Mouse (Mus musculus) embryonic facial prominence, embryonic 13.5 days (tissue): ENCODE measurements around the gene 2310061I04Rik. TPM values are rescaled to one million over a fixed set of nuclear protein-coding genes. Genes with fewer than 3 reads are reported as not detected.

Experiments used
- ATAC-seq: fragments of 200-750 bp; cut with Nextera tagmentation; 2 replicates; pipeline ENCODE4 v1.8.0; 2017; ENCODE audit warnings: low read depth; ENCODE audit not compliant: insufficient number of reproducible peaks, insufficient read depth, low FRiP score, low TSS enrichment
- H3K27ac ChIP-seq: fragments of 300-500 bp; sonication (generic); 2 replicates; pipeline ENCODE4 v1.5.1; 2015; ENCODE audit warnings: moderate library complexity, mild to moderate bottlenecking, inconsistent platforms
- H3K27me3 ChIP-seq: fragments of 300-500 bp; sonication (generic); 2 replicates; pipeline ENCODE4 v1.6.1; 2015; ENCODE audit warnings: mild to moderate bottlenecking, inconsistent platforms
- H3K36me3 ChIP-seq: fragments of 300-500 bp; sonication (generic); 2 replicates; pipeline ENCODE4 v1.6.1; 2015; ENCODE audit warnings: mild to moderate bottlenecking, inconsistent platforms
- H3K4me1 ChIP-seq: fragments of 300-500 bp; sonication (generic); 2 replicates; pipeline ENCODE4 v1.6.1; 2015; ENCODE audit warnings: inconsistent platforms
- H3K4me2 ChIP-seq: fragments of 300-500 bp; sonication (generic); 2 replicates; pipeline ENCODE4 v1.6.1; 2015; ENCODE audit warnings: moderate library complexity, mild to moderate bottlenecking, inconsistent platforms
- H3K4me3 ChIP-seq: fragments of 300-500 bp; sonication (generic); 2 replicates; pipeline ENCODE4 v1.5.1; 2015; ENCODE audit warnings: mild to moderate bottlenecking, inconsistent platforms
- H3K9ac ChIP-seq: fragments of 300-500 bp; sonication (generic); 2 replicates; pipeline ENCODE4 v1.6.1; 2015; ENCODE audit warnings: mild to moderate bottlenecking, inconsistent platforms
- H3K9me3 ChIP-seq: fragments of 300-500 bp; sonication (generic); 2 replicates; pipeline ENCODE4 v1.6.1; 2016; ENCODE audit warnings: inconsistent platforms
- WGBS: fragments of 180-500 bp; shearing (Covaris S2); methylation state at CpG from one replicate; pipeline ENCODE4 v1.1.7; 2015; ENCODE audit warnings: mixed read lengths; 5-methylcytosine and 5-hydroxymethylcytosine counted together
- polyA plus RNA-seq: library from polyadenylated mRNA; unstranded; fragments of >200 nt; fragmentation: Nextera tagmentation; extraction: Ambion mirVana; gene quantifications from 2 replicates; pipeline ENCODE4 v1.2.1, GENCODE M21; 2015

The 2310061I04Rik gene
- polyA plus RNA-seq, 1 experiment from 2014 or later = 30.1 TPM

DNA sequence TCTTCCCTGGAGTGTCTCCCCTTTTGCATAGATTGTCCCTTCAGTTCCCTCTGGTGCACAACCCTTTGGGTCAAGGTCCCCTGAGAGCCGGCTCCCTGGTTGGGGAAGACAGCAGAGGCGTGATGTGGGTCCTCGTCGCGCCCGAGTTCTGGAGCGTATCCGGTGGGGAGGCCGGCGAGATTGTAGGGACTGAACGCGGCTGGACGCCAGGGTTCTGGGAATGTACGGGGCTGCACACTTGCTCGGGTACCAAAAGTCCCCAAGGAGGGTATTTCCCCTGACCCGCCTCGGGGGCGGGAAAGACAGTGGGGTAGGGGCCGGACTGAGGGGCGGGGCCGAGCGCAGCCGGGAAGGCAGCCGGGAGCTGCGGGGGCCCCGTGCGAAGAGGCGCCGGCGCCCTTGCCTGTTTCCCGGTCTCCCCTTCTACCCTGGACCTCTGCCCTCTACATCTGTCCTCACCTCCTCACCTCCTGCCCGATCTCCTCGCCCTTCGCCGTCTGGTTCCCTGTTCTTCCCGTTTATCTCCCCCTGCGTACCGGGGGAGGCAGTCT, 30.9 kb downstream of the 2310061I04Rik start:
- H3K27ac ChIP-seq = peak overlapping the region; percentile 98
- H3K9ac ChIP-seq = peak overlapping the region; percentile 89
- peak overlapping the region; percentile 73 for H3K4me3 ChIP-seq
- H3K4me1 ChIP-seq = peaks cover 56% of the 10 kb centered on the region
- under 1% methylated on average over 38 of the region's 38 CpGs for WGBS
- H3K4me2 ChIP-seq = peak overlapping the region; percentile 99
- peaks cover 21% of the 10 kb centered on the region for H3K36me3 ChIP-seq
- 0 out of 2 replicates have a peak, but pooled peaks cover 2% of the 10 kb centered on the region for H3K9me3 ChIP-seq
- H3K27me3 ChIP-seq = no peaks in the 10 kb centered on the region
- ATAC-seq = peak; percentile 29; the same call in 1 of the 2 replicates

DNA sequence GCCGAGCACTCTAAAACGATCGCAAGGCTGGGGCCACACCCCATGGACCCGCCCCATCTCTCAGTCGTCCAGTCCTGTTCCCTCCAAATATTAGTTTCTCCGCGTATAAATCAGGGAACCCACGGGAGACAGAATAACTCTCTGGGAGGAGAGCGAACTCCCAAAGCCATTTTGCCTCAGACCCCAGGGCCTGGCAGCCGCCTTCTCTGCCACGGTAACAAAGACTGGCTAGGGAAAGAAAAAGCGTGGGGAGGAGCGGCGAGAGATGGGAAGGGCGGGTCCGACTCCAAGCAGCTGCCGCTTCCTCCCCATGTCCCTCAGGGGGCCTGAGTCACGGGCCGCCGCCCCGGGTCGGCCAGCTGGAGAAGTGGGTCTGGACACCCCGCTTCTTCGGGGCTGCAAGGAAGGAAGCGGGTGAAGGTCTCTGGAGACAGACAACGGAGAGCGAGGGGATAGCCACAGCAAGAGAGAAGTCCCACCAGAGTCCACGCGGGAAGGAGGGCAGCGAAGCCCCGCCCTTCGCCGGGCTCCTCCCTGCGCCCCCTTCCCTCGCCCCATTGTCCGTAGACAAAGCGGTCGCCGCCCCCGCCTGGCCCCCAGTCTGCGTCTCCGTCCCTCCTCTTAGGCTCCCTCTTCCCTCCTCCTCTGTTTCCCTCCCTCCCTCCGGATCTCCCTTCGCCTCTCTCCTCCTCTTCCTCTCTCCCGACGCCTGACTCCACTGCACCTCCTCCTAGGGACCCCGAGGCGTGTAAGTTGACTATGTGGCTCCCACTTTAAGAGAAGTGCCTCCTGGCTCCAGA, 31.6 kb downstream of the 2310061I04Rik start, which contains the start of gene Ppp1r18:
Gene Ppp1r18, plus strand, starts transcription at position 113 of the 800 bp plus-strand sequence.
- no peaks in the 10 kb centered on the region for H3K27me3 ChIP-seq
- peak within 1 kb of the TSS; percentile 98 for H3K27ac ChIP-seq
- H3K4me3 ChIP-seq = peak within 1 kb of the TSS; percentile 73
- H3K36me3 ChIP-seq = peaks cover 14% of the 10 kb centered on the region; the same call in 1 of the 2 replicates
- under 1% methylated on average over 37 of the region's 48 CpGs for WGBS
- H3K9ac ChIP-seq = peak within 1 kb of the TSS; percentile 89
- peak within 1 kb of the TSS; percentile 99 for H3K4me2 ChIP-seq
- ATAC-seq = peak; percentile 63
- peaks cover 54% of the 10 kb centered on the region for H3K4me1 ChIP-seq
- H3K9me3 ChIP-seq = no peaks in the 10 kb centered on the region

DNA sequence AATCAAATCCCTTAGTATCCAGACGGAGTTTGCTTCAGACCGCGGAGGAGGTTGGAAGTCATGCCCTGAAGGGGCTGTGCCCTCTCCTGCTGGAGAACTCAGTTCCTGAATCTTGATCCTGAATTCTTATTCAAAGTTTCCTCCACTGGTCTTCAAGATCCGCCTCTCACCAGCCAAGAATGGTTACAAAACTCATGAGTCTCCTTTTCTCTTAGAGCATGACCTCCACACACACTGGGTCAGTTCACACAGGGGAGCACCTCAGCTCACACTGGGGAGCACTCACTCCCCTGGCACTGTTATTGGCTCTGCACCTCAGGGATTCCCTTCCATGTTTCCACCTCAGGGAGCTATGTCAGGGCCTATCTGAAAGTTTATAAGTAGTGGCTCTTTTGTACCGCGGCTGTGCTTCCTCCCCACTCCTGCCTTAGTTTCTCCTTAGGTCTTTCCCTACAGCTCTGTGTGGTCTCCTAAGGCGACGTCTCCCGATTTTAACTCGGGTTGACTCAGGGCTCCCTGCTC, 32.3 kb downstream of the 2310061I04Rik start:
- Histone ChIP-seq H3K9me3 (no peaks in the 10 kb centered on the region), H3K27ac (peak overlapping the region; percentile 98), H3K36me3 (peaks cover 12% of the 10 kb centered on the region; the same call in 1 of the 2 replicates), H3K4me2 (peak overlapping the region; percentile 99), H3K27me3 (no peaks in the 10 kb centered on the region), H3K4me3 (peak overlapping the region; percentile 73), H3K4me1 (peaks cover 50% of the 10 kb centered on the region), H3K9ac (peak overlapping the region; percentile 89)
- WGBS = 18% methylated on average over 10 of the region's 10 CpGs
- no peak for ATAC-seq

DNA sequence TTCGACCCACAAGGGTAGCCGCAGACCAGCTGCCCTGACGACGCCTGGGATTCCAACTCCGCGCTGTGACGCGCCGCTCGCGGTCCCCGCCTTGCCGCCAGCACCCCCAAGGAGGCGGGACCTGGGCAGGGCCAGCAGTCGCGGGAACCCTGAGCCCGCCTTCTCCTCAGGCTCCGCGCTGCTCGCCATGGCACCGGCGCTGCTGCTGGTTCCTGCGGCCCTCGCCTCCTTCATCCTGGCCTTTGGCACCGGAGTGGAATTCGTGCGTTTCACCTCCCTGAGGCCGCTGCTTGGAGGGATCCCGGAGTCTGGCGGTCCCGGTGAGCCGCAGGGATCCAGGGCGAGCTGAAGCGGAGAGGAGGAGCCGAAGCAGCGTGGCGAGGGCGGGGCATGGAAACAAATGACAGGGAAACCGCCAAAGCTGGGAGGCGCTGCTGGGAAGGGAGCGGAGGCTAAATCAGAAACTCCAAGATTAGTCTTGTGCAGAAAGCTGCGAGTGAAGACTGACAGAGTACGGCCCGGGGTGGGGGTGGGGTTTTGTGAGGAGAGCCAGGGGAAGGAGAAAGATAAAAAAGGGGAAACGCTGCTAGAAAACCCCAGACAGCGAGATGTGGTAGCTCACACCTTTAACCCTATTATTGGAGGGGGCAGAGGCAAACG, 35.9 kb downstream of the 2310061I04Rik start, which contains the start of gene Nrm:
Gene Nrm, plus strand, starts transcription at position 121 of the 660 bp plus-strand sequence.
- ATAC-seq = peak; percentile 89
- H3K27me3 ChIP-seq = no peaks in the 10 kb centered on the region
- no peaks in the 10 kb centered on the region for H3K9me3 ChIP-seq
- peak within 1 kb of the TSS; percentile 96 for H3K27ac ChIP-seq
- H3K4me1 ChIP-seq = peaks cover 20% of the 10 kb centered on the region
- WGBS = under 1% methylated on average over 47 of the region's 47 CpGs
- H3K4me3 ChIP-seq = peak within 1 kb of the TSS; percentile 75
- peak within 1 kb of the TSS; percentile 71 for H3K4me2 ChIP-seq
- H3K9ac ChIP-seq = peak within 1 kb of the TSS; percentile 79
- H3K36me3 ChIP-seq = peaks cover 31% of the 10 kb centered on the region

DNA sequence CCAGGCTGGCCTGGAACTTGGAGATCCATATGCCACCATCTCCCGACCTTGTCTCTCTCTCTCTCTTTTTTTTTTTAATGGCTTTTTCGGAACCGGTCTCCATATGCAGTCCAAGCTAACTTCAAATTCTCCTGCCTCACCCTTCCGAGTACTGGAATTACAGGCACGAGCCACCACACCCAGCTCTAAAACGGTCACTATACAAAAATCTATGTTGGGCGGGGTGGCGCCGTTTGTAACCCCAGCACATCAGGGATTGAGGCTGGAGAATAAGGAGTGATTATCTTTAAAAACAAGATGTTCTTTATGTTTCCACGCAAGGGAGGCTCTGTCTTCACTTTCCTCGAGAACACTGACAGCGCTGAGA, 36.4 kb downstream of the 2310061I04Rik start:
- Histone ChIP-seq H3K4me1 (peaks cover 20% of the 10 kb centered on the region), H3K27ac (peak overlapping the region; percentile 96), H3K27me3 (no peaks in the 10 kb centered on the region), H3K4me2 (peak overlapping the region; percentile 71), H3K36me3 (peaks cover 31% of the 10 kb centered on the region), H3K9me3 (no peaks in the 10 kb centered on the region), H3K4me3 (peak overlapping the region; percentile 75), H3K9ac (peak overlapping the region; percentile 79)
- no peak for ATAC-seq
- WGBS = 3% methylated on average over 12 of the region's 12 CpGs

DNA sequence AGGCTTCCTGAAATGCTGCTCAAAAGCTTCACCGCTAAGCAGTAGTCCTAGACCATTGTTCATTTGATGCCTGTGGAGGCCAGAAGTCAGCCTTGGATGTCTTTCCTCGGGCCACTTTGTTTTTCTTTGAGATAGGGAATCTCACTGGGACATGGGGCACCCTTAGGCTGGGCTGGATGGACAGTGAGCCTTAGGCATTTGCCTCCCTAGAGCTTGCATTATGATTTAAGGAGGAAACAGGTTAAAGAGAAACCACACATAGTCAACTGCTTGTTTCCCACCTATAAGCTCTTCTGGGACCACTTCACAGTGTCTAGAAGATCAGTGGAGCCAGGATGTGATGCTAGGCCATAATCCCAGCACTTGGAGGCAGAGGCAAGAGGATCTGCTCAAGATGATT, 37.4 kb downstream of the 2310061I04Rik start:
- Histone ChIP-seq H3K9ac (no peak overlapping the region), H3K9me3 (no peaks in the 10 kb centered on the region), H3K36me3 (peaks cover 34% of the 10 kb centered on the region), H3K27ac (no peak overlapping the region), H3K4me1 (peaks cover 16% of the 10 kb centered on the region), H3K4me2 (no peak overlapping the region), H3K4me3 (no peak overlapping the region), H3K27me3 (no peaks in the 10 kb centered on the region)
- 68% methylated on average over 2 of the region's 2 CpGs for WGBS
- no peak for ATAC-seq

DNA sequence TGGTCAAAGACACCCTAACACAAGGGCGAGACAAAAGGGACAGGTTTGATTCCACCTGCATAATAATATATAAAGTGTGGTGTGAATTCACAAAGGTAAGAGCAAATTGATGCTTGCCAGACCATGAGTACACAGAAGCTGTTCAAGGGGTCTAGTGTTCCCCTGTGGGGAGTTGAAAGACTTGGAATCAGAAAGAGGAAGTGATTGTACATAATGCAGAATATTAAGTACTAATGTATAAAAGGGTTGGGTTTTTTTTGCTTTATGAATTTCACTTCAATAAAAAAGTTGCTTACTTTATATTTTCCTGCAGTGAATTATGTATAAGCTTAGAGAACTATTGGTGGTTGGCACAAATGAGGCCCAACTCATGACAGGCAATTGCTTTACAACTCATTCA, 37.9 kb downstream of the 2310061I04Rik start:
- no peak for ATAC-seq
- no peak overlapping the region for H3K9ac ChIP-seq
- no peaks in the 10 kb centered on the region for H3K27me3 ChIP-seq
- no peak overlapping the region for H3K27ac ChIP-seq
- 89% methylated on average over 1 of the region's 1 CpGs for WGBS
- H3K9me3 ChIP-seq = no peaks in the 10 kb centered on the region
- H3K4me2 ChIP-seq = no peak overlapping the region
- H3K4me3 ChIP-seq = no peak overlapping the region
- H3K36me3 ChIP-seq = peaks cover 39% of the 10 kb centered on the region
- H3K4me1 ChIP-seq = peaks cover 11% of the 10 kb centered on the region

DNA sequence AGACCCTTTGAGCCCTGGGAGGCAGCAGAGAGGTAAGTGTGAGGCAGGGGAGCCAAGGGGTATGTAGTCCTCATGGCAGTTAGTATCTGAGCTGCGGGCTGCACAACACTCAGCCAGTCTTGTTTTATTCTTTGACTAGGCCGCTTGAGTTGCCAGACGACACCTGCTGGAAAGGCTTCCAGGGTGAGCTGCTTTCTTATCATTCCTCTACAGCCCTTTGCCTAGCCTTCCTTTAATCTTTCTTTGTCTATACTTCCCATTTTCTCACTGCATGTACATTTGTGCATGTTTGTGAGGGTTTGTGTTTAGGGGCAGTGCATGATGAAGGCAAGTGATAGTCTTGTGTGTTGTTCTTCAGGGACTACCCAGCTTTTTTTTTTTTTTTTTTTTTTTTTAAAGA, 46.3 kb downstream of the 2310061I04Rik start:
- Histone ChIP-seq H3K4me1 (no peaks in the 10 kb centered on the region), H3K27me3 (no peaks in the 10 kb centered on the region), H3K9me3 (no peaks in the 10 kb centered on the region), H3K27ac (no peak overlapping the region), H3K4me3 (no peak overlapping the region), H3K9ac (no peak overlapping the region), H3K4me2 (no peak overlapping the region), H3K36me3 (peaks cover 88% of the 10 kb centered on the region)
- 86% methylated on average over 3 of the region's 3 CpGs for WGBS
- no peak for ATAC-seq

DNA sequence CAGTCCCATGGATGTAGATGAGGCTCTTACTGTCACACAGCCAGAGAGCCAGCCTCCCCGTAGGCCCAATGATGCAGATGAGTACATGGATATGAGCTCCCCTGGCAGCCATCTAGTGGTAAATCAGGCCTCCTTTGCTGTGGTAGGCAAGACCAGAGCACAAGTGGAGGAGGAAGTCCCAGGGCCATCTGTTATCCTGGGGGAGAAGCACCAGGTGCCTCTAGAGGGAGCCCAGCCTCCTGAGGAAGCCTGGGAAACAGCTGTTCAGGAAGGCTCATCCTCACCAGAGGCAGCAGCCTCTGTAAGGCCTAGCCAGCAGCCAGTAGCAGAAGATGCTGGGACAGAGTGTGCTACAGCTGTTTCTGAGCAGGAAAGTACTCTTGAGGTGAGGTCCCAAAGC, 49.1 kb downstream of the 2310061I04Rik start:
- Histone ChIP-seq H3K4me1 (no peaks in the 10 kb centered on the region), H3K4me2 (no peak overlapping the region), H3K36me3 (peaks cover 85% of the 10 kb centered on the region), H3K4me3 (no peak overlapping the region), H3K27me3 (no peaks in the 10 kb centered on the region), H3K9ac (0 out of 2 replicates have a peak overlapping the region, but pooled peaks have one; percentile 52), H3K27ac (no peak overlapping the region), H3K9me3 (no peaks in the 10 kb centered on the region)
- 69% methylated on average over 1 of the region's 1 CpGs for WGBS
- no peak for ATAC-seq

DNA sequence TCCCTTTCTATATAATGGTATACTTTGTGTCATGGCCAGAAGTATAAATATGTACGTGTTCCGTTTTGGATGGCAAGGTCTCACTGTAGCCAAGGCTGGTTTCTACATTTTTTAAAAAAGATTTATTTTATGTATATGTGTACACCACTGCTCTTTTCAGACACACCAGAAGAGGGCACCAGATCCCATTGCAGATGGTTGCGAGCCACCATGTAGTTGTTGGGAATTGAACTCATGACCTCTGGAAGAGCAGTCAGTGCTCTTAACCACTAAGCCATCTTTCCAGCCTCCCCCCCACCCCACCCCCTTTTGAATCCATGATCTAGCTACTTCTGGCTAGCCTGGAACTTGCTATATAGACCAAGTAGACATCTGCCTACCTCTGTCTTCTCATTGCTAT, 53.7 kb downstream of the 2310061I04Rik start:
- no peak overlapping the region for H3K9ac ChIP-seq
- no peaks in the 10 kb centered on the region for H3K27me3 ChIP-seq
- no peak overlapping the region for H3K27ac ChIP-seq
- 93% methylated on average over 3 of the region's 3 CpGs for WGBS
- ATAC-seq = no peak
- peaks cover 17% of the 10 kb centered on the region for H3K4me1 ChIP-seq
- H3K4me2 ChIP-seq = no peak overlapping the region
- H3K9me3 ChIP-seq = no peaks in the 10 kb centered on the region
- H3K36me3 ChIP-seq = peaks cover 43% of the 10 kb centered on the region
- H3K4me3 ChIP-seq = no peak overlapping the region
